Mouse (Mus musculus) olfactory bulb, adult 2 months (tissue): ENCODE measurements around the gene Emx1. TPM values are rescaled to one million over a fixed set of nuclear protein-coding genes. Genes with fewer than 3 reads are reported as not detected.
"Not testable (repeated sequence)": the region's sequence is repeated elsewhere in the genome, so short reads cannot be mapped to it uniquely, and the experiment has no call there.

Experiments
- H3K27ac ChIP-seq: fragments of 200-500 bp; 2 replicates; pipeline ENCODE4 v1.5.1; 2012; ENCODE audit warnings: low read depth, low read length; ENCODE audit not compliant: insufficient read depth
- H3K4me1 ChIP-seq: fragments of 200-500 bp; 2 replicates; pipeline ENCODE4 v1.6.1; 2012; ENCODE audit warnings: low read length; ENCODE audit not compliant: control insufficient read depth, insufficient read depth
- H3K4me3 ChIP-seq: fragments of 200-500 bp; 2 replicates; pipeline ENCODE4 v1.5.1; 2012; ENCODE audit warnings: mild to moderate bottlenecking, low read depth, low read length, moderate library complexity; ENCODE audit not compliant: insufficient read depth
- CTCF ChIP-seq: fragments of 200-500 bp; IDR thresholded peaks from 2 replicates; pipeline ENCODE4 v1.5.1; 2012; ENCODE audit warnings: low read depth, mild to moderate bottlenecking, low read length, moderate library complexity; ENCODE audit not compliant: insufficient read depth
- POLR2A ChIP-seq: fragments of 200-500 bp; IDR thresholded peaks from 2 replicates; pipeline ENCODE4 v1.6.1; 2012; ENCODE audit warnings: mild to moderate bottlenecking, low read depth, low read length, moderate library complexity; ENCODE audit not compliant: insufficient read depth
- WGBS: fragments of 180-500 bp; shearing (Covaris S2); methylation state at CpG from one replicate; pipeline ENCODE4 v1.1.7; 2018; 5-methylcytosine and 5-hydroxymethylcytosine counted together
- polyA plus RNA-seq: library from polyadenylated mRNA; stranded (reverse); fragments of >200 nt; gene quantifications from 2 replicates; pipeline ENCODE4 v1.2.4, GENCODE M21; 2012; ENCODE audit warnings: low replicate concordance; ENCODE audit not compliant: missing spikeins, insufficient read depth, insufficient read length

Emx1 gene
- polyA plus RNA-seq: not detected in 2 replicates

- under 1% methylated on average over 79 of the region's 81 CpGs for WGBS
These were observed at the start of gene Emx1 for GRCm38 (mm10) chr6:85187340-85188211. Gene Emx1 (plus strand): TSS chr6:85187438.

GRCm38 (mm10) chr6:85139534-85139933 is 47.7 kb upstream of the Emx1 start:
- Histone ChIP-seq H3K27ac (no peak overlapping the region), H3K4me1 (peaks cover 4% of the 10 kb centered on the region; the same call in 1 of the 2 replicates), H3K4me3 (no peak overlapping the region)
- TF ChIP-seq CTCF (no peak), POLR2A (no peak)
- WGBS: 100% methylated on average over 2 of the region's 2 CpGs

More at GRCm38 (mm10) chr6:85187340-85188211, at the start of gene Emx1:
- peaks cover 31% of the 10 kb centered on the region for H3K4me1 ChIP-seq
- TF ChIP-seq POLR2A (no peak), CTCF (no peak)
- H3K4me3 ChIP-seq: peak within 1 kb of the TSS; percentile 28
- H3K27ac ChIP-seq: no peak within 1 kb of the TSS

GRCm38 (mm10) chr6:85141013-85141412 is 46.2 kb upstream of the Emx1 start:
- H3K4me3 ChIP-seq, H3K4me1 ChIP-seq, H3K27ac ChIP-seq: not testable (repeated sequence)
- 7% methylated on average over 7 of the region's 7 CpGs for WGBS

GRCm38 (mm10) chr6:85144466-85144865 is 42.8 kb upstream of the Emx1 start:
- H3K4me3 ChIP-seq: no peak overlapping the region
- no peaks in the 10 kb centered on the region for H3K4me1 ChIP-seq
- 67% methylated on average over 3 of the region's 3 CpGs for WGBS
- TF ChIP-seq POLR2A (no peak), CTCF (no peak)
- no peak overlapping the region for H3K27ac ChIP-seq

- TF ChIP-seq CTCF (no peak), POLR2A (no peak)
- WGBS: 76% methylated on average over 3 of the region's 3 CpGs
- no peak overlapping the region for H3K4me3 ChIP-seq
These were observed 39.6 kb upstream of the Emx1 start for GRCm38 (mm10) chr6:85147636-85148035.

GRCm38 (mm10) chr6:85150386-85150785 is 36.9 kb upstream of the Emx1 start:
- peaks cover 7% of the 10 kb centered on the region for H3K4me1 ChIP-seq
- no peak overlapping the region for H3K4me3 ChIP-seq
- 83% methylated on average over 3 of the region's 3 CpGs for WGBS
- no peak overlapping the region for H3K27ac ChIP-seq
- no peak for TF ChIP-seq POLR2A

More at GRCm38 (mm10) chr6:85147636-85148035, 39.6 kb upstream of the Emx1 start:
- Histone ChIP-seq H3K4me1 (no peaks in the 10 kb centered on the region), H3K27ac (no peak overlapping the region)

- TF ChIP-seq CTCF (no peak), POLR2A (no peak)
- Histone ChIP-seq H3K27ac (no peak overlapping the region), H3K4me3 (no peak overlapping the region), H3K4me1 (peaks cover 8% of the 10 kb centered on the region)
- 7% methylated on average over 9 of the region's 9 CpGs for WGBS
These were observed 33.2 kb upstream of the Emx1 start for GRCm38 (mm10) chr6:85153970-85154540.

- TF ChIP-seq POLR2A (no peak), CTCF (no peak)
- Histone ChIP-seq H3K4me3 (peak overlapping the region; percentile 26), H3K27ac (no peak overlapping the region), H3K4me1 (peaks cover 8% of the 10 kb centered on the region)
- WGBS: 5% methylated on average over 34 of the region's 34 CpGs
These were observed 32.2 kb upstream of the Emx1 start for GRCm38 (mm10) chr6:85154861-85155528.

GRCm38 (mm10) chr6:85156551-85156950 is 30.7 kb upstream of the Emx1 start:
- WGBS: 88% methylated on average over 2 of the region's 2 CpGs
- H3K27ac ChIP-seq, H3K4me3 ChIP-seq, H3K4me1 ChIP-seq: not testable (repeated sequence)

- WGBS: 87% methylated on average over 4 of the region's 4 CpGs
- not testable (repeated sequence) for H3K4me1 ChIP-seq, H3K4me3 ChIP-seq, H3K27ac ChIP-seq
These were observed 29.0 kb upstream of the Emx1 start for GRCm38 (mm10) chr6:85158040-85158804.
